Mouse (Mus musculus): ENCODE data around the gene Fbxl13. TPM values are rescaled to one million over a fixed set of nuclear protein-coding genes. Genes with fewer than 3 reads are reported as not detected.

The Fbxl13 gene
- under 1 TPM; 0.12 to 0.21 TPM for total RNA-seq (2021)
- long read RNA-seq, experiment 1: 0 reads
- long read RNA-seq, experiment 2, partial matches to known transcripts: 0 of 1 reads
- long read RNA-seq, experiment 2, other reads (novel, unspliced or antisense): 1 of 1 reads

DNA sequence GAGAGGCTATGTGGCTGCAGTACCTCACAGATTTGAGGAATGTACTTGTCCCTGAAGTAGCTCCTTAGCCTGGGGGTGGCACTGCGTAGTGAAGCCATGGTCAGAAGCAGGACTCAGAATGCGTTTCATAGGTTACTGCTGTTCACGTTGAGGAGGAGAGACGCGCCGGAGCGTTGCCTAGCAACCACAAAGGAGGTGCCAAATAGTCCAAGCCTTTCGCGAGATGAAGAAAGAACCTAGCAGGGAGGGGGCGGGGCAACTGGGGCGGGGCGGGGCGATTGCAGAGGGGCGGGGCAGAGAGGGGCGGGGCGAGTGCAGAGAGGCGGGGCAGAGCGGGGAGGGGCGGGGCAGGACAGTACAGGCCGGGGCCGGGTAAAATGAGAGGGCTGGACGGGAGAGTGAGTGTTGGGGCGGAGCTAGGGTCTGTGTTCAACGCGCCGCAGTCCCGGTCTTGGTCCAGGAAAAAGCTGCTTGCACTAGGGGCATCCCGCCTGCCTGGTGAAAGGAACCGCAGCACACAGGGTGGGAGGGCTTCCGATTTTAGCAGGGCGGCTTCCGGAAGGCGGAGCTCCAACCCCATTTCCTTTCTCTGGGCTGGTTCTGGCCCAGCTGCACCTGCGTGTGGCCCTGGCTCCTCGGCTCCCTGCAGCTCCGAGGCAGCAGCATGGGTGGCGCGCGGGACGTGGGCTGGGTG is at the start of gene Fbxl13, which contains the start of gene Armc10:
Gene Fbxl13 (minus strand): TSS at position 196 of the 694 bp plus-strand sequence.
Gene Armc10 (plus strand): TSS at position 375 of the 694 bp plus-strand sequence.
- peak; percentile 91 for DNase-seq

DNA sequence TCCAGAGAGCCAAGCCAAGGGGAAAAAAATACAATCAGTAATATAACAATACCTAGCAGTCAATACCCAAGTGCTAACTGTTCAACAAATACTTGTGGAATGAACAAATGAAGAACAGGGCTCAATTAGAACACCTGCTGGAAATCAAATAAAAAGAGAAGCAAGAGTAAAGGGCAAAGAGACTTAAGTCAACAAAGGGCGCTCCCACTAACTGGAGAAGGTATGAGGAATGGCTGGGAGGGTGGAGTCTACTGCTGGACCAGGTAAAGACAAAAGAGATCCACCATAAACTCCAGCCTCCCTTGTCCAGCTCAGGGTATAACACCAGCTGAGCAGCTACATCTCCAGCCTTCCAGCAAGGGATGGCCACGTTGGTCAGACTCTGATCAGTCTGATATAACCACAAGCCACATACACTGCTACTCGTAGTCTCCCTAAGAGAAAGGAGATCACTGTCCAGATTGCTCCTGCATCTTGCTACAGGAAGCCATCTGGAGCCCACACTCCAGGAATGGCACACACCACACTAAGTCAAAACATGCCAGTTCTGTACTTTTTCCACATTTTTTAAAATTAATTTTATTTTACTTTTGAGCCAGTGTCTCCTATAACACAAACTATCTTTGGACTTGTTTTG is 49.5 kb upstream of the Fbxl13 start:
- DNase-seq: no peak

DNA sequence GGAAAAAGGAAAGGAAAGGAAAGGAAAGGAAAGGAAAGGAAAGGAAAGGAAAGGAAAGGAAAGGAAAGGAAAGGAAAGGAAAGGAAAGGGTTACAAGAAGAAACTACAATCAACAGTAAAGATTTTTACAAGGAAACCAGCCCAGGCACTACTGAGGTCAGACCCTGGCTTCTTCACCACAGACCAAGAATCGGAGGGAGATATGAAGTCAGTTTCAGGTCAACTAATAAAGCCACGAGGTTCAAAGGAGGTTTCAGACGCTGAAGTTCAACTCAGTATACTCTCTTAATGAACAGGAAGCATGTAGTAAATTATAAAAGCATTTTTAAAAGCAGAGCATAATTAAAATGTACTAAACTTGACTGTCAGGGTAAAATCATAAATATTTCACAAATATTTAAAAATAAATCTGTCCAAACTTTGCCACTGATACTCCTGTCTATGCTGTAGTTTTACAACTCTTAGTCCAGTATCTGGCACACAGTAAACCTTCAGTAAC is 48.0 kb upstream of the Fbxl13 start:
- no peak for DNase-seq

DNA sequence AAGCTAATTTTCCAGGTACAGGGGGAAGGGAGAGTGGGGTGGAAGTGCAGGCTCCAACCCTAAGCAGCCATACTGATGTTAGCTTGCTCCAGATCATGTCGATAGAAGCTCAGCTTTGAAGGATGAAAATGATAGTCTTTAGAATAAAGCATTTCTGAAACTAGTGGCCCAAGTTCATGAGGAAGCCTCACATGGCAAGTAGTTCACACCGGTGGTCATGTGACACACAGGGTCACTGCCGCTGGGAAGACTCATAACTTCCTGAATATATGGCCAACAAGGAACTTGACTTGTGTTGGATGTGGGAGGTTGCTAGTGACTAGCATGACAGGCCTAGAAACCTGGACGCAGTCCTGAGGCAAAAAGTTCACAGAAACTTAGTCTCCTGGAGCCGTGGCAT is 46.8 kb upstream of the Fbxl13 start:
- DNase-seq: no peak

DNA sequence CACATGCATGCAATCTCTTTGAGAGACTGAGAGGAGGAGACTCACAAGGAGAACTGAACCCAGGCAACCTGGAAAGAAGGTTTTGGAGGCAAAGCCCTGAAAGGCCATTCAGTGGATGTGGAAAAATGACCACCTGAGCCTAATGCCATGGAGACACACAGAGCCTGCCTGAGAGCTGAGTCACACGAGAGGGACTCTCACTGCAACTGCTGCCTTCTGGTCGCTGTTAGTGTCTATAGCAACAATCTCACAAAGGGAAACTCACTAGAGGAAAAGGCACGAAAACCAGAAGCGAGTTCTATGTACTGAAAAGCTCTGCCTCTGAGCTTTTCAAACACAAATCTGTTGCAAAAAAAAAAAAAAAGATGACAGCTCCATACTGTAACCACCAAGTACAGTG is 41.6 kb upstream of the Fbxl13 start:
- no peak for DNase-seq

DNA sequence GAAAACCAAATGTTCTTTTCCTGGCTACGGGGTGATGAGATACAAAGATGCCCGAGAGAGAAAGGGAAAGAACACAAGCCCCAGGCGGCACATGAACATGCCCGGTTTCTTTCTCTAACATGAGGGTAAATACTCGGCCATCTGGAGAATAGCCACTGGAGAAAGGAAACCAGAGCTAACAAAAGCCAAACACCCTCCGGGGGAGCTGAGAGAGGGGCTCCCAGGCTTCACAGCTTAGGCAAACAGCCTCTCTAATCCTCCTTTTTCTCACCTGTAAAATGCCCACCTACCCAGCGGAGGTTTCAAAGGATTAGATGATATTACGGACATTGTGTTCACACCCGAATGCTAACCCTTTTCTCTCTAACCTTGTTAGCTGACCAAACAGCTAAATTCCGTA is 39.6 kb upstream of the Fbxl13 start:
- no peak for DNase-seq

DNA sequence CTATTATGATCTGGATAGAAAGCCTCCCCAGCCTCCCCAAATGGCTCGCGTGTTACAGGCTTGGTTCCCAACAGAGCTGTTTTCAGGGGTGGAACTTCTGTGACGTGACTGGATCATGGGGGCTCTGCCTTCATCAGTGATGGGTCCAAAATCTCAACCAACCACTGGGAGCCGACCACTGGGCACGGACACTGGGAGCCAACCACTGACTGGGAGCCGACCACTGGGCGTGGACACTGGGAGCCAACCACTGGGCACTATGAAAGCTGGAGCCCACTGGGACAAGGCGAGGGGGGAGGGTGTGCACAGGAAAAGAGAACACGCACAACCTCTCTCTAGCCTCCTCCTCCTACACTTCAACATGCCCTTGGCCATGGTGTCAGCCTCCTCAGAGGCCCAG is 38.4 kb upstream of the Fbxl13 start:
- DNase-seq: no peak

DNA sequence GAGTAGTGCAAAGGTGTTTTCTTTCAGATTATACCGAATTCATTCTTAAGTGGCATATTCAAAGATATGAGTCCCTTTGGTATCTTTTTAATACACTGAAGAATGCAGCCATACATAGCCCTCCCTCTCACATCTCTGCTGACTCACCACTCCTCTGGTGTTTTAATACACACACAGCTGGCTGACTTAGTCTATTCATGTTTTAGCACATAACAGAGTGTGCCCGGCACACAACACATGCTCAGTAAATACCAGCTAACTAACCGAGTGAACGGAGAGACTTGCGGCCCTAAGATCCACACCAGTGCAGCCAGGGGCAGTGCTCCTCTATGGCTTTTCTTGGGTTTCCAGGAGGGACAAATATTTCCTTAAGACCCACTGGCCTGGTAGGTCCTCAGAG is 35.5 kb upstream of the Fbxl13 start:
- no peak for DNase-seq

DNA sequence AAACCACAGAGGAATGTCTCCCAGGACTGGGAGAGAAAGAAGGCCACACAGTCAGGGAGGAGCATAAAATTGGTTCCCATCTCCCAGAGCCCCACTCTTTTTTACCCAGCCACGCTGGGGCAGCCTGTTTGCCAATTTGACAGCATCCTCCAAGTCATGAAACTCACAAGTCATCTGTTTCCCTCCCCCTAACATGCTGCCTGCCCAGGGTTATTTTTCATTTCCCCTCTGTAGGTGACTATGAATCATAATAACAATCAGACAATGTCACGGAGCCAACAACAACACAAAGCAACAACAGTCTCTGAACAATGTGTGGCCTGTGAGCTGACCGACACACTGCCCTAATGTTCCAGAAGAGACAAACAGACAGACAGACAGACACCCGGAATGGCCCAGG is 34.6 kb upstream of the Fbxl13 start:
- no peak for DNase-seq

DNA sequence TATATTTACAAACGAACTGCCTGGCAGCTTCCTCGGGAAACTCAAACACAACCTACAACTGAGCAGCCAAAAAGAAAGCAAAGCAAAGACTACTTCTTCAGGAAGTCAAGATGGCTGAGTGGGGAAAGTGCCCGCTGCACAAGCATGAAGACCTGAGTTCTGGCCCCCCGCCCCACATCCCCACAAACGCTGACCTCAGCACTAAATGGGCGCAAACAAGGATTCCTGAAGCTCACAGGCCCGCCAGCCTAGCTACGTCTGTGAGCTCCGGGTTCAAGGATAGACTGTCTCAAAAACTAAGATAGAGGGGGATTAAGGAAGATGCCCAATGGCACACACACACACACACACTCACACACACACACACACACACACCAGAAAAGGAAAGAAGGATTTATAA is 32.9 kb upstream of the Fbxl13 start:
- no peak for DNase-seq

DNA sequence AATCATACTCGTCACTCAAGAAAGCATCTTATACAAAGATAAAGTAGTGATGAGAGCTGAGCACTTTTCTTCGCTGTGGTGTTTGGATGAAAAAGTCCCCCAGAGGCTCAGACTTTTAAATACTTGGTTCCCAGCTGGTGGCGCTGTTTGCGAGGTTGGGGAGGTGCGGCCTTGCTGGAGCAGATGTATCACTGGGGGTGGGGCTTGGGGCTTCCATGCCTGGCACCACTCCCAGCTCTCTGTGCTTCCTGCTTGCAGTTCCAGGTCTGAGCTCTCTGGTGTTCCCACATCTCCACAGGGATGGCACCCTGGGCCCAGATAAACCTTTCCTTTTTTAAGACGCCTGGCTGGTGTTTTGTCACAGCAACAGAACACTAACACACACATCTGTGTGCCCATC is 32.5 kb upstream of the Fbxl13 start:
- DNase-seq: peak; percentile 38

DNA sequence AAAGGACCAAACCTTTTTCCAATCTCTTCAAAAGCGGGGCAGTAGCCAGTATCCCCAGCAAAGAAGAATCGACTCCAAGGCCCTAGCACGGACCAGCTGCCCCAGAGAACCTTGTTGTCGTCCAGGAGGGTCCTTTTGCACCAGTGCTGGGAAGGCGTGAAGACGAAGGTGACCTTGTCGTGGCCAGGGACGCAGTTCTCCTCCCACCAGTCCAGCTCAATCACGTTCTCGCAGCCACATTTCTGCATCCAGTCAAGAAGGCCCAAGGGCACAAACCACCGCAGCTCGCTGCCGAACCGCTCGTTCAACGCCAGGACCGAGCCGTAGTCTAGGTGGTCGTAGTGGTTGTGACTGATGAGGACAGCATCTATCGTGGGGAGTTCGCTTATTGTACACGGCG is 30.1 kb upstream of the Fbxl13 start:
- DNase-seq: no peak

DNA sequence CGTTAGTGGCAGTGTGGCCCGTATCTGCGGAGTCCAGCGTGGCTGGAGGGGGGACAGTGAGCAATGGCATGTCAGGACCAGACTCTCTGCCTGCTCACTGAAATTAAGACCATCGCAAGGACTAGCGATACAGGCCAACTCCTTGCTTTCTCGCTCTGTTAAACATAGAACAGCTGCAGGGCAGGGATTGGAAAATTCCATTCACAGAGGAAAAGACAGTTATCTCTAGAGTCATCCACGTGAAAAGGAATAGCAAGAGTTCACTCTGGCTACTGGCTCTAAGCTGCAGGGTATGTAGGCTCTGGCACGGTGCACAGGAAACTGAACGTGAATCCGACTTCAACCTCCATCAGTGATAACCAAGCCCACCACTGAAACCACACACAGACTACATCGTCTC is 29.6 kb upstream of the Fbxl13 start:
- no peak for DNase-seq

DNA sequence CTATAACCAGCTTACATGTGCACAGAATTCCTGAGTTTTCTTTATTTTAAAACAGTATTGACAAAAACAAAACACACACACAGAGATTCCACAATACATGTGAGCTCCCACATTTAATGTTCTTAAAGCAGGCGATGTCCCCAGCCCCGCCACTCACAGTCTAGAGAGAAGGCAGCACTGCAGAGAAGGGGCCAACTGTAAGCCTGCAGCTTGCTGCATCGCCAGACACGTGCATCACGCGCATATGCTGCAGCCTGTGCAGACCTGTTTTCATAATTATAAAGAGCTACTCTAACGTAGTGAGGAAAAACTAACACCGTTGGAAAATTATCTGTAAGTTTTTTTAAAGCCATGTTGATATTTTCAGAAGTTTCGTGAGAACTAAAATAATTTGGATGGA is 28.3 kb upstream of the Fbxl13 start:
- DNase-seq: no peak

DNA sequence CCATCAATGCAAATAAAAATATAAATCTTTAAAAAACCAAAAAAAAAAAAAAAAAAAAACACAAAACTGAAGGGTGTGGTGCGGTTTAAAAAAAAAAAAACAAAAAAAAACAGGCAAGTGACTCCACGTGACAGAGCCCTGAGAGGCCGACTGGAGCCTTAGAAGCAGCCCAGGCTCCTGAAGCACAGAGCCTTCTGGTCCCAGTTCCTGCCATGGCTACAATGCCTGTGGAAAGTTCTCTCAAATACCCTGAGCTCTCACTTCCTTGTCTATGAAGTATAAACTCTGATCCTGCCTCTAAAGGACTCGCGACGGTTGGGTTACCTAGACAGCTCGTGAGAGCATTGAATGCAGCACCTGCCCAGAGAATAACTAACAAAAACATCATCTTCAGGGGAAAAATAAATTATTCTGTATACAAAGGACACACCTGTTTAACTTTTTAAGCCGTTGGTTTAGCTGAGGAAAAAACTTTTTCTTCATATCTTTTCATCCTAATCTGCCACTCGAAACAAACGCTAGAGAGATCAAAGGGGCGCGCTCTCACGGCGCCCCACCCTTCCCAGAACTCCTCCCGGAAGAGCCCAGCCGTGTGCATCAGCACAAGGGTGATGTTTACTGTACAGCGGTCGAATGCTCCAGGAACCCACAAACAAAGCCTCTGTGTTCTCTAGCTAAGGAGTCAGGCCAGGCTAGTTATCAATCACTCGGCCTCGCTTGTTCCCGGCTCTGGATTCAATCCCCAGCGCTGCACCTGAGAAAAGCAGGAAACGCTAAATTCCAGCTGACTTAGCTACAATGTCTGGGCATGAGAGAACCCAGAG is 27.6 kb upstream of the Fbxl13 start:
- no peak for DNase-seq

DNA sequence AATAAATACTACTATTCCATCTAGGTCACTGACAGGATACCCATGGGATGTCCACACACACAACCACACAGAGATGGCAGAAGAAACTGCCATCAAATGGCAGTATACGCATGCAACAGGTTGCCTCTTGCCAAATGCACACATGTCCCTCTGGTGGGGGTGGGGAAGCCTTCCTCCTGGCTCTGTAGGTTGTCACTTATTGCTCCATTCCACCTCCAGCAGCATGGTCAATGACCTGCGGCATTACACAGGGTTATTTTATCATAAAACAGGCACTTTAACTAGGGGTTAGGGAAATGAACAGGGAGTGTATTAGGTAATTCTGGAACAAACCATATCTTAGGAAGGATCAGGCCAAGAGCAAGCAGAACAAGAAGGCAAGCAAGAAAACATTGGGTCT is 23.9 kb upstream of the Fbxl13 start:
- peak; percentile 40 for DNase-seq

DNA sequence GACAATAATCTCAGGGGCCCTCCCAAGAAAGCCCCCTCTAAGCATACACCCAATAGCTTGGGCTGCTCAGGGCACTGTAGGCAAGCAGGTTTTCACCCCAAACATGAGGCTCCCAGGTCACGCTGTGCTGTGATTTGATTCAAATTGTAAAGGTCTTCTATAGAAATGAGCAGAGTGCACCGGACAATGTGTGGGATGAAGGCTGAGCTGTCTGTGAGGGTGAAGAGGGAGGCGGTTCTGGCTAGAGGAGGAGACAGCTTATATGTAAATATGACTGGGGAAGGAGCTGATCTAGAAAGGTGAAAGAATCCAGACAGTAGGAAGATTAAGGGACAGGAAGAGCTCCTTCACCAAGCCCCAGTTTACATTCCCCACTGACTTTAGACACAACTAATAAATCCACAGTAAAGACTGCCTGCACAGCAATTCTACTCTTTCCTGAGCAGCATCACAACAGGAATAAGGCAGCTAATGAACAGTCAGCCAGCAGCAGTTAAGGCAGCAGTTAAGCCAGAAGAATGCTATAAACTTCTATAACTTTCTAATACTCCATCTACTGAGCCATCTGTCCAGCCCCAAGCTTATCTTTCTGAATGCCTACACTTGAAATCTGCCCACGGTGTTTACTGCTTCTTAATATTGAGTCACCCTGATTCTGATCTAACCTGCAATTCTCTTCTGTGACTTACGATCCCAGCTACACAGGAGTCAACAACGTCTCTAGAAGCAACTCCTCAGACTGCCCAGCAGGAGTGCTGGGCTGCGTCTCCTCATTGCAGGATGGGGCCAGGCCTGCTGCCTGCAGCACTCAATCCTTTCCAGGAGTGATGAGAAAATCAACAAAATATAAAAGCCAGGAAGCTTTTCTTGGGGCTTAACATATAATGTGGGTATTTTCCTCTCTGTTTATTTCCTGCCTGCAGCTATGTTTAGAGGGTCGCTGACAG is 22.0 kb upstream of the Fbxl13 start:
- DNase-seq: no peak

DNA sequence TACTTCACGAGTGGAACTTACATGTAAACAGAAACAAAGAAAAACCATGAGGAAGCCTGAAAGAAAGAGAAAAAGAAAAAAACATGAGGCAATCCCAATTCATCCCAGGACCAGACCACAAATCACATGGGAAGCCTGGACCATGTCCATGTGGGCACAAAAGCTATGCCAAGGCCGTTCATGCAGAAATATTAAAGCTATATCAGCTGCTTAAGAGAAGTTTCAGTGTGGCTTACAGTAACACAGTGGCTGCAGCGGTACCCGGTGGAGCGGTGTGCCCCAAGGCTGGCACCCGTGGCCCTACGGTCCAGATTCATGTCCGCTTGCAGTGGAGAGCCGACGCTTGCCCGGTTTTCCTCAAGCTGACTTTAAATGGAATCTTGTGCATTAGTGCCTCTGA is 17.6 kb upstream of the Fbxl13 start:
- DNase-seq: peak; percentile 55

DNA sequence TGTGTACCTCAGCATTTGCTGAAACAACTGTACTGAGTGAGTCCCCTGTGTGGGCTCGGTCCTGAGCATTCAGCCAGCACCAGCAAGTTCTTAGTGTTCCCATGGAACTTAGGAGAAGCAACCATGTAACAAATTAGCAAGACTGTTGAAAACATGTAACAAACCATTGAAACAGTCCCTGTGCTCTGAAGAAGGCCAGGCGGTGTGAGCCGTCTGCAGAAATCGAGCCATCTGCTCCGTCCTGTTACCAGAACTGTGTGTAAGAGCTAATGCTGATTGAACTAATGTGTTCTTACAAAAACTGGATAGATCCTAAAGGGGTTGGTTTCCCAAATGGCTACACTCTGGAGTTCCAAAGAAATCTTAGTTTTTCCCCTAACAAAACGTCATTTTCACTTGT is 15.4 kb upstream of the Fbxl13 start:
- DNase-seq: no peak

DNA sequence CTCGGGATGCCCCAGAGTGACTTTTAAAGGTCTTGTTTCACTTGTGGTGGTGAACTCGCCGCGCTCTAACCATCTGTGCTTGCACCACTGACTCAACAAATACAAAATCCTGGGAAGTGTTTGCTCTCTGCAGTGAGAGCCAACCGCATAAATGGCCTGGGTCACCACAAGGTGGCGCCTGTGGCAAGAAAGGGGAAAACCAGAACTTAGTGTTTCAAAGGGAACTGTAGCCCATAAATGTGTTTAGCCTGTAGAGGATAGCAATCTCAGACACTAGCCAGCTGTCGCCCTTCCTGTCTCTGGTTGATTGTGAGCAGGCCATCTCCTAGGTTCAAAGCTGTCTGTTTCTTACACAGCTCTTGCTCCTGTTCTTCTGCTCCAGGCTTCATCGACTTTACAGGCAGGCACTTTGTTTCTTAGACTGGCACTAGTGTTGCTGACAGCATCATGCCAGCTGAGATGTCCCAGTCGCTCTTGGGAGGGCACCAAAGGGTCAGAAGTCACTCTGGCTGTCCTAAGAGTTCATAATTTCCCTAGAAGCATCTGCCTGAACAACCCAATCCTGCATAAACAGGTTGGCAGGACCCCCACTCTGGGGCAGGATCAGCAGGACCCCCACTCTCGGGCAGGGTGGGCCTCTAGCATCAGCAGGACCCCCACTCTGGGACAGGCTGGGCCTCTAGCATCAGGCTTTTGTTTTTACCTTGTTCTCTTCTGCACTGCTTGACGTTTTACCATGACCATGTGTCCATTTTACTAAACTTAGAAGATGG is 13.4 kb upstream of the Fbxl13 start:
- peak; percentile 91 for DNase-seq

DNA sequence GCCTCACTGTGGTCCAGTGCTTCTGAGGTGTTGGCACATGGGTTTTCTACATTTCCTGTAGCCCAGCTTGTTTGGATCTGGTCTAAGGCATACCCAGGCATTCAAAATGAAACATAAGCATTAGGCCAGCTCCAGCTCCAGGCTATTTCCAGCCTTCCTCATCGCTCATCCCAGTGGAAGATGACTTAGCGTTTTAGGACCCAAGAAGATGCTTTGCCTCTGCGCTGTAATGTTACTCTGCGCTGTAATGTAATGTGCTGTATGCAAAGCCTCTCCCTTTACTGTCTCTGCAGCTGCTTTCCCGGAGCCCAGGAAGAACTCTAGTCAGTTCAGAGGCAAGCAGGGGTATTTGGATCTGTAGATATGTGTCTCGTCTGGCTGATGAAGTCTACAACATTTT is 12.6 kb upstream of the Fbxl13 start:
- DNase-seq: no peak

All from adrenal gland, postnatal 10 days (tissue).